Mouse (Mus musculus): ENCODE results near the gene Ptger1. TPM values are rescaled to one million over a fixed set of nuclear protein-coding genes. Genes with fewer than 3 reads are reported as not detected.

Ptger1 gene
- polyA plus RNA-seq, 1 experiment from 2014 or later: 1.2 TPM

- Histone ChIP-seq H3K4me1 (replicated peaks) (no peaks in the 10 kb centered on the region), H3K36me3 (peaks cover 57% of the 10 kb centered on the region), H3K4me2 (replicated peaks) (no peak overlapping the region), H3K9ac (no peak overlapping the region), H3K4me3 (replicated peaks) (no peak overlapping the region), H3K9me3 (no peaks in the 10 kb centered on the region), H3K27ac (peak overlapping the region; percentile 75; the same call in 1 of the 2 replicates), H3K27me3 (replicated peaks) (no peaks in the 10 kb centered on the region)
- no peak for ATAC-seq
- 24% methylated on average over 6 of the region's 6 CpGs for WGBS
Measured at GRCm38 (mm10) chr8:83681099-83681498, 14.6 kb downstream of the Ptger1 start.

GRCm38 (mm10) chr8:83684517-83684916 is 18.0 kb downstream of the Ptger1 start:
- Histone ChIP-seq H3K4me2 (replicated peaks) (no peak overlapping the region), H3K9me3 (no peaks in the 10 kb centered on the region), H3K27ac (no peak overlapping the region), H3K9ac (no peak overlapping the region), H3K4me1 (replicated peaks) (no peaks in the 10 kb centered on the region), H3K36me3 (peaks cover 34% of the 10 kb centered on the region), H3K27me3 (replicated peaks) (no peaks in the 10 kb centered on the region), H3K4me3 (replicated peaks) (no peak overlapping the region)
- ATAC-seq: no peak
- WGBS: 92% methylated on average over 9 of the region's 9 CpGs

- Histone ChIP-seq H3K27me3 (replicated peaks) (no peaks in the 10 kb centered on the region), H3K9me3 (no peaks in the 10 kb centered on the region), H3K4me1 (replicated peaks) (peaks cover 7% of the 10 kb centered on the region), H3K4me2 (replicated peaks) (no peak overlapping the region), H3K27ac (no peak overlapping the region), H3K4me3 (replicated peaks) (no peak overlapping the region), H3K9ac (no peak overlapping the region), H3K36me3 (peaks cover 31% of the 10 kb centered on the region)
- WGBS: 94% methylated on average over 6 of the region's 6 CpGs
- ATAC-seq: no peak
Measured at GRCm38 (mm10) chr8:83689264-83689663, 22.8 kb downstream of the Ptger1 start.

- WGBS: 78% methylated on average over 10 of the region's 10 CpGs
- no peaks in the 10 kb centered on the region for H3K9me3 ChIP-seq
- H3K27ac ChIP-seq: no peak overlapping the region
- no peak overlapping the region for H3K9ac ChIP-seq
- no peaks in the 10 kb centered on the region for H3K27me3 ChIP-seq (replicated peaks)
- H3K4me1 ChIP-seq (replicated peaks): peaks cover 35% of the 10 kb centered on the region
- no peak for ATAC-seq
- no peak overlapping the region; the same call in 1 of the 2 replicates for H3K4me2 ChIP-seq (replicated peaks)
- no peak overlapping the region for H3K4me3 ChIP-seq (replicated peaks)
- H3K36me3 ChIP-seq: peaks cover 25% of the 10 kb centered on the region
Measured at GRCm38 (mm10) chr8:83693609-83694236, 27.2 kb downstream of the Ptger1 start.

- no peak overlapping the region for H3K9ac ChIP-seq
- peaks cover 39% of the 10 kb centered on the region for H3K4me1 ChIP-seq (replicated peaks)
- no peaks in the 10 kb centered on the region for H3K27me3 ChIP-seq (replicated peaks)
- H3K4me3 ChIP-seq (replicated peaks): no peak overlapping the region
- H3K9me3 ChIP-seq: no peaks in the 10 kb centered on the region
- 70% methylated on average over 11 of the region's 11 CpGs for WGBS
- 0 out of 2 replicates have a peak overlapping the region, but pooled peaks have one; percentile 9 for H3K27ac ChIP-seq
- H3K4me2 ChIP-seq (replicated peaks): no peak overlapping the region
- no peak for ATAC-seq
- peaks cover 23% of the 10 kb centered on the region for H3K36me3 ChIP-seq
Measured at GRCm38 (mm10) chr8:83694369-83695160, 28.1 kb downstream of the Ptger1 start.

- Histone ChIP-seq H3K27me3 (replicated peaks) (no peaks in the 10 kb centered on the region), H3K36me3 (peaks cover 21% of the 10 kb centered on the region), H3K27ac (no peak overlapping the region), H3K9me3 (no peaks in the 10 kb centered on the region), H3K9ac (no peak overlapping the region), H3K4me1 (replicated peaks) (peaks cover 41% of the 10 kb centered on the region), H3K4me2 (replicated peaks) (no peak overlapping the region), H3K4me3 (replicated peaks) (no peak overlapping the region)
- ATAC-seq: no peak
- 85% methylated on average over 17 of the region's 17 CpGs for WGBS
Measured at GRCm38 (mm10) chr8:83695351-83696106, 29.1 kb downstream of the Ptger1 start.

GRCm38 (mm10) chr8:83697374-83698220 is 31.1 kb downstream of the Ptger1 start:
- no peaks in the 10 kb centered on the region for H3K9me3 ChIP-seq
- H3K9ac ChIP-seq: peak overlapping the region; percentile 87
- 32% methylated on average over 19 of the region's 19 CpGs for WGBS
- H3K27me3 ChIP-seq (replicated peaks): no peaks in the 10 kb centered on the region
- peak overlapping the region; percentile 72 for H3K4me2 ChIP-seq (replicated peaks)
- peaks cover 41% of the 10 kb centered on the region for H3K4me1 ChIP-seq (replicated peaks)
- peak; percentile 32 for ATAC-seq
- peaks cover 1% of the 10 kb centered on the region for H3K36me3 ChIP-seq
- peak overlapping the region; percentile 90; the same call in 1 of the 2 replicates for H3K27ac ChIP-seq
- H3K4me3 ChIP-seq (replicated peaks): peak overlapping the region; percentile 82

- 2% methylated on average over 15 of the region's 15 CpGs for WGBS
- Histone ChIP-seq H3K27ac (peak overlapping the region; percentile 90), H3K9me3 (no peaks in the 10 kb centered on the region), H3K27me3 (replicated peaks) (no peaks in the 10 kb centered on the region), H3K4me3 (replicated peaks) (peak overlapping the region; percentile 82), H3K36me3 (no peaks in the 10 kb centered on the region), H3K4me1 (replicated peaks) (peaks cover 41% of the 10 kb centered on the region), H3K4me2 (replicated peaks) (peak overlapping the region; percentile 72), H3K9ac (peak overlapping the region; percentile 87)
- ATAC-seq: peak; percentile 62
Measured at GRCm38 (mm10) chr8:83698291-83698660, 31.8 kb downstream of the Ptger1 start.

GRCm38 (mm10) chr8:83698661-83699453 is 32.4 kb downstream of the Ptger1 start, which contains the start of gene Pkn1:
TSS of gene Pkn1 (minus strand) at chr8:83699179.
- H3K9ac ChIP-seq: peak within 1 kb of the TSS; percentile 87
- H3K36me3 ChIP-seq: no peaks in the 10 kb centered on the region
- H3K4me2 ChIP-seq (replicated peaks): peak within 1 kb of the TSS; percentile 72
- H3K27me3 ChIP-seq (replicated peaks): no peaks in the 10 kb centered on the region
- H3K4me1 ChIP-seq (replicated peaks): peaks cover 38% of the 10 kb centered on the region
- peak within 1 kb of the TSS; percentile 82 for H3K4me3 ChIP-seq (replicated peaks)
- WGBS: 0% methylated on average over 64 of the region's 85 CpGs
- no peaks in the 10 kb centered on the region for H3K9me3 ChIP-seq
- peak; percentile 93 for ATAC-seq
- H3K27ac ChIP-seq: peak within 1 kb of the TSS; percentile 90

- WGBS: 22% methylated on average over 9 of the region's 9 CpGs
- ATAC-seq: no peak
- H3K4me2 ChIP-seq (replicated peaks): peak overlapping the region; percentile 72
- H3K27me3 ChIP-seq (replicated peaks): no peaks in the 10 kb centered on the region
- H3K4me3 ChIP-seq (replicated peaks): peak overlapping the region; percentile 82
- H3K36me3 ChIP-seq: no peaks in the 10 kb centered on the region
- peaks cover 31% of the 10 kb centered on the region for H3K4me1 ChIP-seq (replicated peaks)
- H3K9ac ChIP-seq: peak overlapping the region; percentile 87
- no peaks in the 10 kb centered on the region for H3K9me3 ChIP-seq
- H3K27ac ChIP-seq: peak overlapping the region; percentile 90
Measured at GRCm38 (mm10) chr8:83699566-83699965, 33.1 kb downstream of the Ptger1 start.
